Mouse (Mus musculus) heart, postnatal 36 days (tissue): ENCODE results near the gene Rusc1. TPM values are rescaled to one million over a fixed set of nuclear protein-coding genes. Genes with fewer than 3 reads are reported as not detected.
"Not testable (repeated sequence)": the region's sequence is repeated elsewhere in the genome, so short reads cannot be mapped to it uniquely, and the experiment has no call there.

Experiments
- DNase-seq, 2 experiments: peaks; one replicate each; pipeline ENCODE4 v3.0.0; 2021 to 2022
- intact Hi-C: fragments of 180-260 bp; cut with DNase I; formaldehyde crosslinking; loops from one replicate; pipeline ENCODE4 v1.15.1; 2025
- total RNA-seq, 2 experiments: library from RNA; stranded (reverse); gene quantifications; 2 replicates each; pipeline ENCODE4 v1.2.3; 2021

The Rusc1 gene
- total RNA-seq, 2 experiments from 2014 or later: 24.4 to 25.1 TPM

DNA sequence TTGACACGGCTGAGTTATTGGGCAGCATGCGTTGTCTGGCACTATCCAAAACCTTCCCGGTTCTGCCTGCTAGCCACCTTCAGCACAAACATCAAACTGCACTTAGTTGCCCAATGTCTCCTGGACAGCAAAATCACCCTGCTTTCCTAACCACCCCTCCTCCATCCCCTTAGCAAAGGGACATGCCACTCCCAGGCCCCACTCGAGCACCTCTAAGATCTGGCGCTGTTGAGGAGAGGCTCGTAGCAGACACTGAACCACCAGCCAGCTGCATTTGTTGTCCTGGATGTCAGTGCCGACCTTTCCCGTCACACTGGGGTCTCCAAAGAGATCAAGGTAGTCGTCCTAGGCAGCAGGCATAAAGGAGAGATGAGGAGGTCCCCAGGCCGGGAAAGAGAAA is 910 bp upstream of the Rusc1 start:
- intact Hi-C loops: no loop called here
- no peak for DNase-seq

DNA sequence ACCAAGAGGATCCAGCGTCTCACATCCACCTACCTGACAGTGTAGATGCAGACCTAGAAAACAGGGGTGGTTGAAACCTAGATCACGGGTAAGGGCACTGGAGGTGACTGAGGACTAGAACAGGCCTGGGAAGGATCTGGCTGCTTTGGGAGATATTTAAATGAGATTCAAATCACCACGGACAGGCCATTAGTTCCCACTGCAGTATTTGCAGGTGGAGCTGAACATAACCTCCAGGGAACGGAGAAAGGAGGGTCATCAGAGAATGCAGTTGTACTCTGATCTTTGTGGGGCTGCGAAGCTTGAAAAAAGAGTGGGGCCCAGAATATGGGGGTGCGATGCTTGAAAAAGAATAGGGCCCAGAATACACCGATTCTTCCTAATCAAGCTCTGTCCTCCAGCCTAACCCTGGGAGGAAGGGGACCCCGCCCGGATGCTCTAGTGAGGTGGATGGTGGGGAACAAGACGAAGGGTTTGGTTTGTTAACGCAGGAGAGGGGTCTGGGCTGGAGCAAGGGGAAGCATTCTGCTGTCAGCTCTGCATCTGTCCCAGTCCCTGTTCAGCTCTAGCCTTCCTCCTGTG is 511 bp downstream of the Rusc1 start:
- DNase-seq: no peak
- intact Hi-C loops: no loop called here

DNA sequence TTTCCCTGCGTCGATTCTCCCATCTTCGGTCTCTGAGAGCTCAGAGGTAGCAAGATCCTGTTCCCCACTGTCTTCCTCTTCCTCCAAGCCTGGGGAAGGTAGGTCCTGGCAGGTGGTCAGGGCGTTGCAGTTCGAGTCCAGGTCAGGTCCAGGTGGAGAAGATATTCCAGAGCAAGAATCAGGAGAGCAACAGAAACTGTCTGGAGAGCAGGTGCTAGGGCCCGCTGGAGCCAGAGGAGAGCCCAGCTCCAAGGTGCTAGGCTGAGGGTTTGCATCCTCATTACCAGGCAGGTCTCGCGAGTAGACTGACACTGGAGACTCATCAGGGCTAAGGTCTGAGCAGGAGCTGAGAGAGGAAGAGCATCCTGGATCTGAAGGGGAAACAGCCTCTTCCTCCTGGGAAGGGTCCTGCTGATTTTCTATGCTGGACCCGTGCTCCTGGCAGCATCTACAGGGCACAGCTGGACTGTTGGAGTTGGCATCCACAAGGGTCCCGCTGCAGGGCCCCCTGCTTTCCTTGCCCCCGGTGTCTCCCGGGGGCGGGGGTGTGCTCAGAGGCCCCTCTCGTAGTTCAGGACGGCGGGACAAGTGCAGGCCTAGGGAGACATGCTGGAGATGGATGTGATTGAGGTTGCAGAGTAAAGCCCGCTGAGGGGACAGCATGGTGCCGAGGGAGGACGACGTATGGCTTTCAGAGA is 1.2 kb downstream of the Rusc1 start:
- intact Hi-C loops: loop anchor here (2.0 kb wide), 2 partner anchors 73 to 125 kb away; partner anchors contain the start of gene Clk2
- DNase-seq: no peak

DNA sequence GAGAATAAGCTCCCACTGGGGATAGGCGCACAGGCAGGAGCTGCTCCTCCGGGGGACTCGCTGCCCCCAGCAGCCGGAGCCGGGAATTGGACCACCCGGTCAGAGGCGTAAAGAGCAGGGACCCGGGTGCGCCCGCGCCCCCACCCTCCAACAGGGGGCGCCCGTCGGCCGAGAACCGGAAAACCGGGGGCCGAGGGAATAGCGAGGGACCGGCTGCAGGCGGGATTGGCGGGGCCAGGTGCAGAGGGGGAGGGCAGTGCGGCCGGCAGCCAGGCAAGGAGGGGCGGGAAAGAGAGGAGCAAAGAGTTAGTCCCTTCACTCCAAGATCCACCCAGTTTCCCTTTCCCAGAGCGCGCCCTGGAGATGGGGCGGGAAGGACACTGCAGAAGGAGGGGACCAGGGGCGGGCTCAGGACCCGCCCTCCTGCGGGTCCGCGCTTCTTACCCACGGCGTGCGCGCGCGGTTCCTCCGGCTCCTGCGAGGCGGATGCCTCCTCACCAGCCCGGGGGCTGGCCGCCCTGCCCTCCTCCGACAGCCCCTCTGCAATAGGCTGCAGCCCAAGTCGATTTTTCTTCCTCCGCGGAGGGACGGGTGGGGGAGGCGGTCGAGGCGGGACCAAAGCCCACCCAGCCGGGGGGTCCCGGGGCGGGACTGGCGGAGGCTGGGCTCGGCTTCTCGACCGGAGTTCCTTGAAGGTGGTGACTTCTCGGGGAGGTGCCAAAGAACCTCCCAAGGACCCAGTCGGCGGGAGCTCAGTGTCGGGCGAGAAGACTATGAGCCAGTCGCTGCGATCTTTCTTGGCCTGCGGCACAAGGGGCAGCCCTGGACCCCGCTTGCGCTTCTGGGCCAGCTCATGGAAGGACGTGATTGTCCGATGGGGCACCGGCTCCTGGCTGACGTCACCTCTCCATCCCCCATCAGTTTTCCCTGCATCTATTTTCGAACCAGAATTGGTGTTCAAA is 2.1 kb downstream of the Rusc1 start:
- intact Hi-C loops: loop anchor here (2.0 kb wide), 2 partner anchors 74 to 126 kb away; partner anchors contain the start of gene Clk2
- peak; percentile 86 to 93 for DNase-seq

DNA sequence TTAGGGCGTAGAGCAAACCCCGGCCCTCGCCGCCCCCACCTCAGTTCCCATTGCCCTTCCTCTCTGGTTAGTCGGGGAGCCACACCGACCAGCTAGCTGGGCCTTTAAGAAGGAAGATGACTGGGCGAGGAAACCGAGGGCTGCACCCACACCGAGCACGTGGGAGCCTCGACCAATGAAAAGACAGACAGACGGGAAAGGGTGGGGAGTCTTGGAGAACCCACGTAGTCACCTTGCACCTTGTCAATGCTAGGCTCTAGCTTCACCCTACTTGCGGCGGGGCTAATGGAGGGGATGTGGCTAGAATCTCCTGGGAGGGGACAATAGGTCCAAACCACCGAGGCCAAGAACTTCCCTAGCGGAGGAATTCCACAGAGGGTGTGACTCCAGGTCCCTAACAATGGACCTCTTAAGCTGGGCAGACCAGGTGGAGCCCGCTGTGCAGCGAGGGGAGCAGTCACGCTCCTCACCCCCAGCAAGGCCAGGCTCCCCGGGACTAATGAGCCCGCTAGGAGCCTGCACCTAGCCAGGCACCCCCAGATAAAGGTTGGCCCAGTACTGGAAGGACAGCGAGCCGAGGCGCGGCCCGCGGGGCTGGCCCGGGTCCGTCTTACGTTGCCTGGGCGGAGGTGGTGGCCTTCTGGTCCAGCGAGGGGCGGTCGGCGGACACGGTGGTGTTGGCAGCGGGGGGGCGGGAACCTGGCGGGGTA is 3.1 kb downstream of the Rusc1 start:
- intact Hi-C loops: loop anchor here (2.0 kb wide), 2 partner anchors 75 to 127 kb away; partner anchors contain the start of gene Clk2
- DNase-seq: peak; percentile 83 to 86

DNA sequence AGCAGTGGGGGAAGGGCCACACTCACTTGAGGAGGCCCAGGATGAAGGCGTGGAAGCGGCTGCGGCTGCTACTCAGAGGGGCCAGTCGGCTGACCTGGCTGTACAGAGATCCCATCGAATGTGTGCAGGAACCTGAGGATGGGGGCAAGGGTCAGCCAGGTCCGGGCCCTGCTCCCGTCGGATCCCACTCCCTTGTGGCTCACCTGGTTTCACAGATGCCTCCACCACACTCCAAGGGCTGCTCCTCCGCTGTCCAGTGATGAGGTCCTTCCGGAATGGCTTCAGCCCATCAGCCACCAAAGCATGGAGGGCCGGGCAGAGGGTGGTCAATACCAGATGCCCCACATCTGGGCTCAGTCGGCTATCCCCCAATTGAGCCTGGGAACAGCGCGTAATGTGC is 4.1 kb downstream of the Rusc1 start:
- no peak for DNase-seq
- intact Hi-C loops: no loop called here

DNA sequence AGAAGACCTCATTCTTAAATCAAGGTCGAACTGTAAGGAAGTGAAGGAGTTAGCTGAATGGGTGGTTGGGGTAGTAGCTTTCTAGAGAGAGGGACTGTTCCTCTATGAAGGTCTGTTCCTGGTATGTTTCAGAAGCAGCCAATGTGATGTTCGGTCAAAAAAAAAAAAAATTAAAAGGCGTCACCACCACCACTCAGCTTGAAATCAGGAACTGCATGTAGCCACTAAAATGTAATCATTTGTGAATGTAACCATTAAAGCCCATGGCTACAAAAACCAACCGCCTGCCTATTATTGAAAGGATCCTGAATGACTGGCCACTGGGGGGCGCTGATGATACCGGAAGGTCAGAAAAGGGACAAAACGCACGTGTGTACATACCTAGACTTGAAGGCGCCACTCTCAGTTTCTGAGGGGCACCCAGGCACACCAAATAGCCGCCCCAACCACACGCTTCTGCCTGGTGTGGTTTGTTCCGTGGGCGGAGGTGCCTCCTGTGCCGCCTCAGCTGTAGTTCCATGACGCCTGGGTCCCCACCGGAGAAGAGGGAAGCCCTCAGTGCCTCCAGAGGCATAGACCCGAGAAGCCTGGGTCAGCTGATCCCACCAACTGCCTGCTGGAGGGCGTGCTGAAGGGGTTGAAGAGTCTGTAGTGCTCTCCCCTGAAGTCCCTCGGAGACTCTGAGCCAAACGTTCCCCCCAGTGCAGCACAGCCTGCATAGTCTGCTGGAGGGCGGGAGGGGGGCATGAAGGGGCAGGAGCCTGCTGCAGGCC is 5.6 kb downstream of the Rusc1 start:
- intact Hi-C loops: no loop called here

DNA sequence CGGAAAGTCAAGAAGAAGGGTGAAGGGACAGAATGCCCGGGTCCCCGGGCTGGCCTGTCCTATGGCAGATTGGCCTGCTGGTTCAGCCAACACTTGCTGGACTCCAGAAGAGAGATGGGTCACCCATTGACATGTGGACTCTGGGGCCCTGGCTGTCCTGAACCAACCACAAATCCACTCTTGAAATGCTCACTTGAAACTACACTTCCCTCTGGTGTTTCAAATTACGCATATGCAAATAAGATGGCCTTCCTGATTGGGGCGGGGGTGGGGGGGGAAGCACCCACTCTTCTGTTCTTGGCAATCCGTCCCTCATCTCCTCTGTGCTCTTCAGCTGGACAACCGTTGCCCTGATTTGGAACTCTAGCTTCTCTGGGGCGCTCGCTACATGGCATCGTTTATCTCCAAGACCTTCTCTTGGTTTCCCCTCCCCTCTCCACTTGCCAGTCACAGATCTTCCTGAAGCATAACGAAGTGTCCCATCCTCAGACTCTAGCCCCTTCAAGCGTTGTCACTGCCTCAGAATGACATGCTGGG is 8.4 kb downstream of the Rusc1 start:
- intact Hi-C loops: no loop called here
- DNase-seq: no peak

More for the DNA sequence above, 5.6 kb downstream of the Rusc1 start:
- DNase-seq: peak; percentile 71 to 80

DNA sequence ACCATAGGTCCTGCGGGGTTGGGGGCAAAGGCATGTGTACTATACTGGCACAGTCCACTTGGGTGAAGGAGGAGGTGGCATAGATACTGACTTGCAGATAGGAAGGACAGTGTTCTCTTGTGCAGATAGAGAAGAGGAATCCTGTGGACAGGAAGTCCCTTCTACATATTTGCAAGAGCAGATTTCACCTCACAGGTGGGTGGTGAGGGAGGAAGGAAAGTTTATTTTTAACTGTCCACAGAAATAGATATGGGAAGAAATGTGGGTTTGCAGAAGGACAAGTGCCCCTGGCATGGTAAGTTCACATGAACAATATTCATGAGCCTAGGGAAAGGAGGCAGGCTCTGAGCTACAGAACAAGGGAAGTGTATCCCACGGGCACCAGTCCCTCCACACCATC is 9.0 kb downstream of the Rusc1 start:
- intact Hi-C loops: no loop called here
- no peak for DNase-seq

DNA sequence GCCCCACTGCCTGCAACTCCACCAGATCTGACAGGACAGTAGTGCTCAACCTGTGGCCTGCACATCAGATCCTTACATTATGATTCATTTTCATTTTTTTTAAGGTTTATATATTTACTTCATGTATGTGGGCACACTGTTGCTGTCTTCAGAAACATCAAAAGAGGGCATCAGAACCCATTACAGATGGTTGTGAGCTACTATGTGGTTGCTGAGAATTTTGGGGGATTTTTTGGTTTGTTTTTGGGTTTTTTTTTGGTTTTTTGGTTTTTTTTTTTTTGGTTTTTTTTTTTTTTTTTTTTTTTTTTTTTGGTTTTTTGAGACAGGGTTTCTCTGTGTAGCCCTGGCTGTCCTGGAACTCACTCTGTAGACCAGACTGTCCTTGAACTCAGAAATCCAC is 10.8 kb downstream of the Rusc1 start:
- DNase-seq, intact Hi-C loops: not testable (repeated sequence)

DNA sequence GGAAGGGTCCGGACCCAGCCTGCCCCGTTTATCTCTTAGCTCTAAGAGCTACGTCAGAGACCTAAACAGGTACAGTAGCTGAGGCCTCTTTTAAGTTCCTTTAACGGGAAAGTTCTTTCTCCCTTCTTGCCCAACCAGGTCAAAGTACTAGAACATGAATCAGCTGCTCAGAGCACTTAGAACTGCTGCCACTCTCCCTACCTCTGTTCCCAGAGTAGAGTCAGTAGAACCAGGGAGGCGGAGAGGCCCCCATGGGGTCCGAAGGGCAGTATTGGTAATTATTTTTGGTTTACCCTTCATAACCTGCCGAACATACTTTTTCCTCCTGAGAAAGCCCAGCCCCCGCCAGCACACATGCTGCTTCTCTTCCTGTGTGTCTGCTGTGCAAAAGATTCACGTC is 15.7 kb downstream of the Rusc1 start:
- intact Hi-C loops: no loop called here
- DNase-seq: no peak

DNA sequence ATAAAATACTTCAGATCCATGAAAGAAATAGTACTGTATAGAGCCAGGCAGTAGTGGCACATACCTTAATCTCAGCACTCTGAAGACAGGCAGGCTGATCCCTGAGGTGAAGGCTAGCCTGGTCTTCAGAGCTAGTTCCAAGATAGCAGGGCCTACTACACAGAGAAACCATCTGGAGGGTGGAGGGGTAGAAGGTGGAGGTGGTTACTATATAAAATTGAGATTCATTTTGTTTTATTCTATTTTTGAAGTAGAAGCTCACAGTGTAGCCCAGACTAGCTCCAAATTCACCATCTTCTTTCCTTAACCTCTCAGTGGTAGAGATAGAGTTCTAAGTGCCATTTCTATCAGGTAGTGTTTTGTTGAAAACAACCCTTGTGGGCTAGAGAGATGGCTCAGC is 25.8 kb downstream of the Rusc1 start:
- no peak for DNase-seq
- intact Hi-C loops: no loop called here

DNA sequence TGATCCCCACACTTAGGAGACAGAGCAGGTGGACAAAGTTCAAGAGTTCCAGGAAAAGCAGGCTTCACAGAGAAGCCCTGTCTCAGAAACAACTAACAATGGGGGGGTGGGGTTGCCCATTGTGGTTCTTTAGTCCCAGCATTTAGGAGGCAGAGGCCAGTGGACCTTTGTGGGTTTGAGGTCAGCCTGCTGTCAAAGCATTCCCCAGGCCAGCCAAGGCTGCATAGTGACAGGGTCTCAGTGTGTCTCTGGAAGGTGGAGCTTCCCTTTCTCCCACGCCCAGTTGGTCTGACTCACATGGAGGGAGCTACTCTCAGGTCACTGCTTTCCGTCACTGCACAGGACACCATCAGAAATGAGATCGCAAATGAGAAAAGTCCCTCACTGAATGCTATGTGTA is 31.4 kb downstream of the Rusc1 start:
- DNase-seq: no peak
- intact Hi-C loops: no loop called here

DNA sequence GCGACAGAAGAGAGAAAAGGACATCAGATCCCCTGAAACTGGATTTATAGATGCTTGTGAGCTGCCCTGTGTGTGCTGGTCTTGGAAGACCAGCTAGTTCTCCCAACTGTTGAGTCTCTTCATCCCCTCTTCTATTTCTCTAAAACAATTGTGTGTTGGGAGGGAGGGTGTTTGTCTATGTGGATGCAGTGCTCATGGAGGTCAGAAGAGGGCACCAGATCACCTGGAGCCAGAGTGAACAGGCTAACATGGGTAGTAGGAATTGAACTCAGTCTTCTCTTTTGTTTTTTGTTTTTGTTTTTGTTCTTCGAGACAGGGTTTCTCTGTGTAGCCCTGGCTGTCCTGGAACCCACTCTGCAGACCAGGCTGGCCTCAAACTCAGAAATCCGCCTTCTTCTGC is 34.3 kb downstream of the Rusc1 start:
- intact Hi-C loops: no loop called here
- DNase-seq: peak; percentile 13 to 22

DNA sequence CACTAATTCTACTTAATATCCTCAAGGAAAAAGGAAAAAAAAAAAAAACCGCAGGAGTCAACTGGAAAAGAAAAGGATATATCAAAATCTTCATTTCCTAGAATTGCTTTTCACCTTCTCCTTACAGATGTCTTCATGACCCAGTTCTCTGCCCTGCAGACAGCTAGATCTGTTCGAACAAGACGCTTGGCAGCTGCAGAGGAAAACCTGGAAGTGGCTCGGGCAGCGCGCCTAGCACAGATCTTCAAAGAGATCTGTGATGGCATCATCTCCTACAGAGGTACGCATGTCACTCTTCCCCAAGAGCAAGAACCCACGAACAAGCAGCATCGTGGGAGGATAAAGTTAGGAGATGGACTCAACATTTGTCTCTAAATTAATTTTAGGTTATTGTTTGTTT is 34.8 kb downstream of the Rusc1 start:
- DNase-seq: no peak
- intact Hi-C loops: no loop called here

DNA sequence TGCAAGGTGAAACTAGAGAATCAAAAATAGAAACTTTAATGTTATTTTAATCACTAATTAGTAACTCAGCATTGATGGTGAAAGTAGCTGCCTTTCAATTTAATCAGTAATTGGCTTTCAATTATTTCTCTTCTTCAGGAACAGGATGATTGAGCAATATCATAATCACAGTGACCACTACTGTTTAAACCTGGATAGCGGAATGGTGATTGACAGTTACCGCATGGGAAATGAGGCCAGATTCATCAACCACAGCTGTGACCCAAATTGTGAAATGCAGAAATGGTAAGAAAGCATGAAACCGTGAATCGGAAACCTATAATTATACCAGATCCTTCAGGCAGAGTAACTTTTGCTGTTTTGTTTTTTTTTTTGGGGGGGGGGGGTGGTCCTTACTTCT is 49.8 kb downstream of the Rusc1 start:
- intact Hi-C loops: no loop called here
- no peak for DNase-seq
